Mouse (Mus musculus) forebrain, embryonic 11.5 days (tissue): ENCODE measurements around the gene Vmn1r36. TPM values are rescaled to one million over a fixed set of nuclear protein-coding genes. Genes with fewer than 3 reads are reported as not detected.
"Not testable (repeated sequence)": the region's sequence is repeated elsewhere in the genome, so short reads cannot be mapped to it uniquely, and the experiment has no call there.

Experiments used
- ATAC-seq: fragments of 200-750 bp; cut with Nextera tagmentation; replicated peaks from 2 replicates; pipeline ENCODE4 v1.8.0; 2017; ENCODE audit warnings: moderate TSS enrichment; ENCODE audit not compliant: low FRiP score
- DNase-seq: peaks from one replicate; pipeline ENCODE4 v3.0.0-alpha.2; 2017; ENCODE audit warnings: low spot score
- H3K27ac ChIP-seq: fragments of 300-500 bp; sonication (generic); 2 replicates; pipeline ENCODE4 v1.5.1; 2014; ENCODE audit warnings: low read depth, low read length
- H3K27me3 ChIP-seq: fragments of 300-500 bp; sonication (generic); 2 replicates; pipeline ENCODE4 v1.6.1; 2014; ENCODE audit warnings: mild to moderate bottlenecking, low read length, mixed read lengths; ENCODE audit not compliant: control insufficient read depth, insufficient read depth
- H3K36me3 ChIP-seq: fragments of 300-500 bp; sonication (generic); 2 replicates; pipeline ENCODE4 v1.6.1; 2014; ENCODE audit warnings: mild to moderate bottlenecking, low read length, moderate library complexity, mixed read lengths; ENCODE audit not compliant: control insufficient read depth, insufficient read depth
- H3K4me1 ChIP-seq: fragments of 300-500 bp; sonication (generic); replicated peaks from 2 replicates; pipeline ENCODE4 v1.6.1; 2014; ENCODE audit warnings: low read length, mixed read lengths; ENCODE audit not compliant: control insufficient read depth, insufficient read depth
- H3K4me2 ChIP-seq: fragments of 300-500 bp; sonication (generic); 2 replicates; pipeline ENCODE4 v1.6.1; 2014; ENCODE audit warnings: low read depth, mild to moderate bottlenecking, low read length, moderate library complexity, mixed read lengths; ENCODE audit not compliant: severe bottlenecking
- H3K4me3 ChIP-seq: fragments of 300-500 bp; sonication (generic); 2 replicates; pipeline ENCODE4 v1.5.1; 2014; ENCODE audit warnings: low read depth, low read length
- H3K9ac ChIP-seq: fragments of 300-500 bp; sonication (generic); 2 replicates; pipeline ENCODE4 v1.6.1; 2014; ENCODE audit warnings: low read length
- H3K9me3 ChIP-seq: fragments of 300-500 bp; sonication (generic); 2 replicates; pipeline ENCODE4 v1.6.1; 2016; ENCODE audit warnings: low read length, mixed read lengths; ENCODE audit not compliant: control insufficient read depth
- WGBS: fragments of 180-500 bp; shearing (Covaris S2); extraction: QIAGEN DNeasy Blood & Tissue Kit; methylation state at CpG from one replicate; pipeline ENCODE4 v1.1.7; 2014; 5-methylcytosine and 5-hydroxymethylcytosine counted together
- polyA plus RNA-seq: library from polyadenylated mRNA; unstranded; fragments of >200 nt; fragmentation: Nextera tagmentation; extraction: Ambion mirVana; gene quantifications from 2 replicates; pipeline ENCODE4 v1.2.1, GENCODE M21; 2014

Gene Vmn1r36
- polyA plus RNA-seq = not detected in 2 replicates

- 79% methylated on average over 2 of the region's 2 CpGs for WGBS
- ATAC-seq, H3K4me3 ChIP-seq, DNase-seq, H3K4me2 ChIP-seq, H3K9ac ChIP-seq, H3K27ac ChIP-seq, H3K36me3 ChIP-seq, H3K27me3 ChIP-seq, H3K9me3 ChIP-seq, H3K4me1 ChIP-seq: not testable (repeated sequence)
These were observed at the start of gene Vmn1r36 for GRCm38 (mm10) chr6:66719068-66719467. Gene Vmn1r36, minus strand, starts transcription at chr6:66719168.

DNA sequence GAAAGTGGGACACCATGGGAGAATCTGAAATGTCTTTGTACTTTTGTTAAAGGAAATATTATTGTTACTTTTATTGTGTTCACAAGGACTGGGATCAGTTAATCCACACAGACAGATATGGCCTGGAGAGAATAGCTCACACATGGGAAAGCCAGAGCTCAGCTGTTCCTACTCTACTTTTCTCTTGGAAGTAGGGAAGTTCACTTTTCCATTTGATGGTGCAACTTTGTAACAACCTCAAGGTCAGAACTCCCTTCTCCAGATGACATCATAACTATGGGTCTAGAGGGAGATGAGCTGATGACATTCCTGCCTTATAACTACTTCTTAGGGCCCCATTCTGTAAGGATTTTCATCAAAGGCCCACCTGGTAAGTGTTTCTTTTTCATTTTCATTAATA, 10.1 kb upstream of the Vmn1r36 start, which contains the start of gene Vmn1r37:
TSS of gene Vmn1r37 (plus strand) at position 301 of the 400 bp plus-strand sequence.
- not testable (repeated sequence) for H3K9ac ChIP-seq, H3K4me3 ChIP-seq, H3K36me3 ChIP-seq, H3K4me1 ChIP-seq, H3K27ac ChIP-seq, H3K4me2 ChIP-seq, H3K27me3 ChIP-seq, H3K9me3 ChIP-seq, ATAC-seq, DNase-seq

DNA sequence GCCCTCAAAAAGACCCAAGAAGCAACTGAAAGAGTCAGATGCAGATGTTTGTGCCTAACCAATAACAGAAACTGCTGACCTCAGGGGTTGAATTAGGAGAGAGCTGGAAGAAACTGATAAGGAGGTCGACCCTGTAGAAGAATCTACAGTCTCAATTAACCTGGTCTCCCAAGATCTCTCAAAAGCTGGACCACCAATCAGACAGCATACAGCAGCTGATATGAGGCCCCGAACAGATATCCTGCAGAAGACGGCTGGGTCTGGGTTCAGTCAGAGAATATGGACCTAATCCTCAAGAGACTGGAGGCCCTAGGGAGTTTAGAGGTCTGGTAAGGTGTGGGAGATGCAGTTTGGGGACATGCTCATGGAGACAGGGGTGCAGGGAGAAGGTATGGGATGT, 5.1 kb downstream of the Vmn1r36 start:
- H3K27ac ChIP-seq = no peak overlapping the region
- H3K9me3 ChIP-seq = no peaks in the 10 kb centered on the region
- H3K9ac ChIP-seq = no peak overlapping the region
- H3K4me1 ChIP-seq = no peaks in the 10 kb centered on the region
- H3K27me3 ChIP-seq = no peaks in the 10 kb centered on the region
- no peaks in the 10 kb centered on the region for H3K36me3 ChIP-seq
- ATAC-seq (no peak), DNase-seq (no peak)
- 72% methylated on average over 3 of the region's 3 CpGs for WGBS
- no peak overlapping the region for H3K4me2 ChIP-seq
- H3K4me3 ChIP-seq = no peak overlapping the region

DNA sequence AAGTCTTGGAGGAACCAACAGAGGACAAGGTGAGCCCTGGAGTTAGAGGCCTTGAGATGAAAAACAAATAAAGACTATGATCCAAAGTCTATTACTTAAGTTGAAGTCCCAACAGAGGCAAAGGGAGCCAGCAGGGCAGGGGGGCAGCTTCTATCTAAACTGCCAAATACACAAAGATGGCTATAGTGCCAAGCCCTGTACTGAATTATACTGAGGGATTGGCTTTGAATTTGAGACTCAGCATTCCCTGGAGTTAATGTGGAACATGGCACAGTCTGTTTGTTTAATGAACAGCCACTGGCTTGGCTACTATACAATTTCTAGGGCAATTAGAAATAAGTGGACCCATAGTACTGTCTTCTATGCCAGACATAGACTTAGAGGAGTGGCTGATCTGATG, 10.1 kb downstream of the Vmn1r36 start:
- Histone ChIP-seq H3K9me3 (no peaks in the 10 kb centered on the region), H3K27ac (no peak overlapping the region), H3K4me2 (no peak overlapping the region), H3K27me3 (no peaks in the 10 kb centered on the region), H3K4me3 (no peak overlapping the region), H3K4me1 (no peaks in the 10 kb centered on the region), H3K36me3 (no peaks in the 10 kb centered on the region), H3K9ac (no peak overlapping the region)
- ATAC-seq = no peak
- no peak for DNase-seq

- H3K4me2 ChIP-seq = no peak within 1 kb of the TSS
- no peaks in the 10 kb centered on the region for H3K9me3 ChIP-seq
- no peak within 1 kb of the TSS for H3K9ac ChIP-seq
- no peak within 1 kb of the TSS for H3K4me3 ChIP-seq
- H3K27ac ChIP-seq = no peak within 1 kb of the TSS
- H3K4me1 ChIP-seq = no peaks in the 10 kb centered on the region
- no peak for DNase-seq
- no peaks in the 10 kb centered on the region for H3K27me3 ChIP-seq
- ATAC-seq = no peak
- 84% methylated on average over 3 of the region's 3 CpGs for WGBS
- H3K36me3 ChIP-seq = no peaks in the 10 kb centered on the region
These were observed 33.2 kb downstream of the Vmn1r36 start, which contains the start of gene Vmn1r35 for GRCm38 (mm10) chr6:66685806-66686205. Gene Vmn1r35, minus strand, starts transcription at chr6:66685906.

Other genes starting within 250 kb of the Vmn1r36 start
- gene Mad2l1, start 183.8 kb downstream of the Vmn1r36 start, polyA plus RNA-seq = 116 and 131 TPM in 2 replicates
- gene Vmn1r32, start 159.1 kb downstream of the Vmn1r36 start, polyA plus RNA-seq = 0.13 and 0.16 TPM in 2 replicates
- not detected in 2 replicates for gene Vmn1r33, start 100.9 kb downstream of the Vmn1r36 start, polyA plus RNA-seq
- gene Vmn1r34, start 75.3 kb downstream of the Vmn1r36 start, polyA plus RNA-seq = not detected in 2 replicates
- not detected in 2 replicates for gene Vmn1r35, start 33.3 kb downstream of the Vmn1r36 start, polyA plus RNA-seq
- not detected in 2 replicates for gene Vmn1r37, start 10.2 kb upstream of the Vmn1r36 start, polyA plus RNA-seq
- gene Vmn1r38, start 63.5 kb upstream of the Vmn1r36 start, polyA plus RNA-seq = not detected in 2 replicates
- not detected in 2 replicates for gene Vmn1r39, start 91.4 kb upstream of the Vmn1r36 start, polyA plus RNA-seq
- 43.5 and 46.2 TPM in 2 replicates for gene Gng12, start 177.2 kb upstream of the Vmn1r36 start, polyA plus RNA-seq